Mouse (Mus musculus): ENCODE results near the gene Actr1b.

Actr1b gene

GRCm38 (mm10) chr1:36714311-36714710, at the start of gene Actr1b:
Actr1b (minus strand) TSS chr1:36714422.
- no peak for DNase-seq (ENCODE audit: low read depth, low spot score)

GRCm38 (mm10) chr1:36761568-36761967, 47.3 kb upstream of the Actr1b start, which contains the start of gene Zap70:
Zap70 (plus strand) TSS chr1:36761798.
- no peak for DNase-seq (ENCODE audit: low read depth, low spot score)

GRCm38 (mm10) chr1:36761061-36761460, 46.8 kb upstream of the Actr1b start:
- DNase-seq (ENCODE audit: low read depth, low spot score) = no peak

GRCm38 (mm10) chr1:36760401-36760800, 46.2 kb upstream of the Actr1b start:
- DNase-seq (ENCODE audit: low read depth, low spot score) = no peak

- no peak for DNase-seq (ENCODE audit: low read depth, low spot score)
Measured at GRCm38 (mm10) chr1:36759076-36759475, 44.9 kb upstream of the Actr1b start.

GRCm38 (mm10) chr1:36758553-36758952, 44.3 kb upstream of the Actr1b start:
- DNase-seq (ENCODE audit: low read depth, low spot score) = no peak

- DNase-seq (ENCODE audit: low read depth, low spot score) = no peak
Measured at GRCm38 (mm10) chr1:36753932-36754675, 39.9 kb upstream of the Actr1b start.

- DNase-seq (ENCODE audit: low read depth, low spot score) = peak; percentile 38
Measured at GRCm38 (mm10) chr1:36746452-36746851, 32.2 kb upstream of the Actr1b start.

- DNase-seq (ENCODE audit: low read depth, low spot score) = no peak
Measured at GRCm38 (mm10) chr1:36745661-36746060, 31.4 kb upstream of the Actr1b start.

- peak; percentile 81 for DNase-seq (ENCODE audit: low read depth, low spot score)
Measured at GRCm38 (mm10) chr1:36744268-36744944, 30.2 kb upstream of the Actr1b start.

- DNase-seq (ENCODE audit: low read depth, low spot score) = no peak
Measured at GRCm38 (mm10) chr1:36743046-36743445, 28.8 kb upstream of the Actr1b start.

GRCm38 (mm10) chr1:36739231-36739630, 25.0 kb upstream of the Actr1b start:
- DNase-seq (ENCODE audit: low read depth, low spot score) = no peak

- DNase-seq (ENCODE audit: low read depth, low spot score) = peak; percentile 84
Measured at GRCm38 (mm10) chr1:36737300-36737699, 23.1 kb upstream of the Actr1b start.

- no peak for DNase-seq (ENCODE audit: low read depth, low spot score)
Measured at GRCm38 (mm10) chr1:36724057-36724431, 9.8 kb upstream of the Actr1b start.

GRCm38 (mm10) chr1:36723146-36724056, 9.2 kb upstream of the Actr1b start:
- DNase-seq (ENCODE audit: low read depth, low spot score) = peak; percentile 74

GRCm38 (mm10) chr1:36718786-36719185, 4.6 kb upstream of the Actr1b start:
- DNase-seq (ENCODE audit: low read depth, low spot score) = no peak

- DNase-seq (ENCODE audit: low read depth, low spot score) = no peak
Measured at GRCm38 (mm10) chr1:36711104-36711503, 3.1 kb downstream of the Actr1b start.

- peak; percentile 96 for DNase-seq (ENCODE audit: low read depth, low spot score)
Measured at GRCm38 (mm10) chr1:36709854-36710280, 4.4 kb downstream of the Actr1b start, which contains the start of gene 4933424G06Rik. 4933424G06Rik (plus strand) TSS chr1:36710149.

- peak; percentile 40 for DNase-seq (ENCODE audit: low read depth, low spot score)
Measured at GRCm38 (mm10) chr1:36709055-36709853, 5.0 kb downstream of the Actr1b start.

- DNase-seq (ENCODE audit: low read depth, low spot score) = no peak
Measured at GRCm38 (mm10) chr1:36708626-36709025, 5.6 kb downstream of the Actr1b start.

- no peak for DNase-seq (ENCODE audit: low read depth, low spot score)
Measured at GRCm38 (mm10) chr1:36707797-36708196, 6.4 kb downstream of the Actr1b start.

All from forelimb bud, embryonic 11.5 days (tissue).